Mouse (Mus musculus): ENCODE measurements around the gene Spp1. TPM values are rescaled to one million over a fixed set of nuclear protein-coding genes. Genes with fewer than 3 reads are reported as not detected.

Spp1 gene
- polyA plus RNA-seq, 2 experiments = 3.8 to 6.5 TPM

- 48% methylated on average over 3 of the region's 3 CpGs for WGBS (ENCODE audit: insufficient replicate concordance)
Observed at GRCm38 (mm10) chr5:104403351-104403750, 31.6 kb upstream of the Spp1 start.

DNA sequence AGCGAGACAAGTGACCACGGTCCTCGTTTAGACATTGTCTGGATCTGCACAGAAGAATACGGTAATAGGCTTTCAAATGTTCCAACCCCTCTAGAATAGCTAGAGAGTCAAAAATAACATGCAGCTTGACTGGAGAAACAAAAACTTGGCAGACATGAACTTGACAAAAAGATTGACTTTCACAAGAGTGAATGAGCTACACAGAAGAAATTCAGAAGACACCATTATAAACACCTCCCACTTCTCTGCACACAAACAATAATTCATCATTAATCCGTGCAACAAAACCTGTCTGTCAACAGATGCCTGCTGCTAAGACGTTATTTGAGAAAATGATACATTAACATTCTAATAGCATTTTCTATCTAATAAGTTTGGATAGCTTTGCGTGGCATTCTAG lies 30.4 kb upstream of the Spp1 start:
- Histone ChIP-seq H3K4me1 (replicated peaks; ENCODE audit: control insufficient read depth in 2 of 2, insufficient read depth in 2 of 2, low read length in 1 of 2) (peaks cover 0 to 1% of the 10 kb centered on the region in 2 experiments; a peak in 1 of 4 replicates), H3K36me3 (replicated peaks; ENCODE audit: control insufficient read depth, insufficient read depth, low read depth) (no peaks in the 10 kb centered on the region), H3K27ac (no peak overlapping the region), H3K9me3 (ENCODE audit: control insufficient read depth, low read length) (no peaks in the 10 kb centered on the region), H3K9ac (replicated peaks) (no peak overlapping the region), H3K4me2 (ENCODE audit: low read depth) (no peak overlapping the region), H3K4me3 (ENCODE audit: insufficient read depth in 1 of 2, low read depth in 2 of 2, low read length in 2 of 2) (no peak overlapping the region), H3K27me3 (ENCODE audit: control insufficient read depth, insufficient read depth, low read length) (no peaks in the 10 kb centered on the region)
- no peak for TF ChIP-seq CTCF (IDR thresholded peaks at IDR 0.05; ENCODE audit: low read depth)
- no peak for TF ChIP-seq EP300 (IDR thresholded peaks at IDR 0.05; ENCODE audit: low read depth)
- WGBS (ENCODE audit: insufficient replicate concordance) = 72% methylated on average over 7 of the region's 7 CpGs
- DNase-seq (ENCODE audit: low read depth in 3 of 3, low spot score in 3 of 3) (no peak), ATAC-seq (ENCODE audit: insufficient read depth) (no peak)

More at GRCm38 (mm10) chr5:104403351-104403750, 31.6 kb upstream of the Spp1 start:
- H3K36me3 ChIP-seq (replicated peaks; ENCODE audit: control insufficient read depth, insufficient read depth, low read depth) = no peaks in the 10 kb centered on the region
- no peak for ATAC-seq (ENCODE audit: insufficient read depth)
- no peak for DNase-seq (ENCODE audit: low read depth in 3 of 3, low spot score in 3 of 3)
- H3K4me3 ChIP-seq (ENCODE audit: insufficient read depth in 1 of 2, low read depth in 2 of 2, low read length in 2 of 2) = no peak overlapping the region
- H3K9me3 ChIP-seq (ENCODE audit: control insufficient read depth, low read length) = no peaks in the 10 kb centered on the region
- no peak overlapping the region for H3K9ac ChIP-seq (replicated peaks)
- H3K27ac ChIP-seq = no peak overlapping the region
- H3K4me1 ChIP-seq (replicated peaks; ENCODE audit: control insufficient read depth in 2 of 2, insufficient read depth in 2 of 2, low read length in 1 of 2) = peaks cover 0 to 2% of the 10 kb centered on the region in 2 experiments; a peak in 1 of 4 replicates
- H3K4me2 ChIP-seq (ENCODE audit: low read depth) = no peak overlapping the region
- H3K27me3 ChIP-seq (ENCODE audit: control insufficient read depth, insufficient read depth, low read length) = no peaks in the 10 kb centered on the region
- TF ChIP-seq CTCF (IDR thresholded peaks at IDR 0.05; ENCODE audit: low read depth) (no peak), EP300 (IDR thresholded peaks at IDR 0.05; ENCODE audit: low read depth) (no peak)

DNA sequence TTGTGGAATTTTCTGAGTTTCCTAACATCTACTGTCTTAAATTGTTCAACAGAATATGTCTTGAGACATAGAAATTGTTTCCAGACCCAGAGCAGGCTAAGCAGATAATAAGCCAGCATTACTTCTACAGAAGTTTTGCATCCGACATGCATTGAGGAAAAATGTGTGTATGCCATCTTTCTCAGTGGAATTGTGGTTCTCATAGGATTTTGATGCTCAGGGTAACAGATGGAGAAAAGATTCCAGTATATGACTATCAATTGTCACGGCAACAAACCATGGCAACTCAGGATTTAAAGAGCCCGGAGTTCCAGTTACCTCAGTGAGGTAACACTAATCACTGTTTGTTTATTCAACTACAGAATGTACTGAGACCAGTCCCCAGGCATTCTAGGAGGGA lies 29.9 kb upstream of the Spp1 start:
- DNase-seq (ENCODE audit: low read depth in 3 of 3, low spot score in 3 of 3) (no peak), ATAC-seq (ENCODE audit: insufficient read depth) (no peak)
- no peaks in the 10 kb centered on the region for H3K36me3 ChIP-seq (replicated peaks; ENCODE audit: control insufficient read depth, insufficient read depth, low read depth)
- 57% methylated on average over 3 of the region's 3 CpGs for WGBS (ENCODE audit: insufficient replicate concordance)
- TF ChIP-seq CTCF (IDR thresholded peaks at IDR 0.05; ENCODE audit: low read depth) = no peak
- TF ChIP-seq EP300 (IDR thresholded peaks at IDR 0.05; ENCODE audit: low read depth) = no peak
- no peak overlapping the region for H3K4me3 ChIP-seq (ENCODE audit: insufficient read depth in 1 of 2, low read depth in 2 of 2, low read length in 2 of 2)
- no peak overlapping the region for H3K4me2 ChIP-seq (ENCODE audit: low read depth)
- H3K27me3 ChIP-seq (ENCODE audit: control insufficient read depth, insufficient read depth, low read length) = no peaks in the 10 kb centered on the region
- H3K4me1 ChIP-seq (replicated peaks; ENCODE audit: control insufficient read depth in 2 of 2, insufficient read depth in 2 of 2, low read length in 1 of 2) = no peaks in the 10 kb centered on the region
- H3K9ac ChIP-seq (replicated peaks) = no peak overlapping the region
- no peaks in the 10 kb centered on the region for H3K9me3 ChIP-seq (ENCODE audit: control insufficient read depth, low read length)
- no peak overlapping the region for H3K27ac ChIP-seq

GRCm38 (mm10) chr5:104406756-104407155 lies 28.2 kb upstream of the Spp1 start:
- WGBS (ENCODE audit: insufficient replicate concordance) = 12% methylated on average over 3 of the region's 3 CpGs
- no peak overlapping the region for H3K9ac ChIP-seq (replicated peaks)
- H3K4me2 ChIP-seq (ENCODE audit: low read depth) = no peak overlapping the region
- H3K27me3 ChIP-seq (ENCODE audit: control insufficient read depth, insufficient read depth, low read length) = no peaks in the 10 kb centered on the region
- DNase-seq (ENCODE audit: low read depth in 3 of 3, low spot score in 3 of 3) (no peak), ATAC-seq (ENCODE audit: insufficient read depth) (no peak)
- no peaks in the 10 kb centered on the region for H3K4me1 ChIP-seq (replicated peaks; ENCODE audit: control insufficient read depth in 2 of 2, insufficient read depth in 2 of 2, low read length in 1 of 2)
- H3K27ac ChIP-seq = no peak overlapping the region
- TF ChIP-seq CTCF (IDR thresholded peaks at IDR 0.05; ENCODE audit: low read depth) (no peak), EP300 (IDR thresholded peaks at IDR 0.05; ENCODE audit: low read depth) (no peak)
- no peak overlapping the region for H3K4me3 ChIP-seq (ENCODE audit: insufficient read depth in 1 of 2, low read depth in 2 of 2, low read length in 2 of 2)
- no peaks in the 10 kb centered on the region for H3K9me3 ChIP-seq (ENCODE audit: control insufficient read depth, low read length)
- H3K36me3 ChIP-seq (replicated peaks; ENCODE audit: control insufficient read depth, insufficient read depth, low read depth) = no peaks in the 10 kb centered on the region

- no peak for ATAC-seq (ENCODE audit: insufficient read depth)
- Histone ChIP-seq H3K27me3 (ENCODE audit: control insufficient read depth, insufficient read depth, low read length) (no peaks in the 10 kb centered on the region), H3K4me3 (ENCODE audit: insufficient read depth in 1 of 2, low read depth in 2 of 2, low read length in 2 of 2) (no peak overlapping the region), H3K4me2 (ENCODE audit: low read depth) (no peak overlapping the region), H3K9ac (replicated peaks) (no peak overlapping the region), H3K36me3 (replicated peaks; ENCODE audit: control insufficient read depth, insufficient read depth, low read depth) (no peaks in the 10 kb centered on the region), H3K9me3 (ENCODE audit: control insufficient read depth, low read length) (no peaks in the 10 kb centered on the region), H3K4me1 (replicated peaks; ENCODE audit: control insufficient read depth in 2 of 2, insufficient read depth in 2 of 2, low read length in 1 of 2) (no peaks in the 10 kb centered on the region), H3K27ac (no peak overlapping the region)
- 37% methylated on average over 2 of the region's 2 CpGs for WGBS (ENCODE audit: insufficient replicate concordance)
- TF ChIP-seq EP300 (IDR thresholded peaks at IDR 0.05; ENCODE audit: low read depth) (no peak), CTCF (IDR thresholded peaks at IDR 0.05; ENCODE audit: low read depth) (no peak)
- DNase-seq (ENCODE audit: low read depth in 3 of 3, low spot score in 3 of 3) = no peak
Observed at GRCm38 (mm10) chr5:104407541-104408231, 27.2 kb upstream of the Spp1 start.
